Mouse (Mus musculus) embryo, embryonic 9.5 days (tissue): ENCODE data around the gene Rapgef3.

Experiments
- DNase-seq: peaks from one replicate; pipeline ENCODE4 v3.0.0-alpha.2; 2017; ENCODE audit errors: extremely low spot score

Rapgef3 gene

DNA sequence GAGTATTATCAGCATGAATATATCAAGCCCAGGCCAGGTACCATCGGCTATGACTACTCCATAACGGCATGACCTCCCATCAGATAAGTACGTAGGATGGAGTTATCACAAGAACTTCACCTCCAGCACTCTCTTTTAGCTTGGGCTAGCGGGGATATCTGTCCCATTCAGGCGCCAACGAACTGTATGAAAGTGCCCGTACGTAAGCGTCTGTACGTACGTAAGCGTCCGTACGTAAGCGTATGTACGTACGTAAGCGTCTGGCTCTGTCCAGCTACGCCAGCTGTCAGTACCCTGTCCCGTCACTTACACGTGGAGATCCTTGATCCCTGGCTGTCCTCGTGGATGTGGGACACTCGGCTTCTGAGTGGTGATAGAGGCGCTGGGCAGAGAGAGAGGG lies 21.0 kb downstream of the Rapgef3 start:
- DNase-seq, result no peak

DNA sequence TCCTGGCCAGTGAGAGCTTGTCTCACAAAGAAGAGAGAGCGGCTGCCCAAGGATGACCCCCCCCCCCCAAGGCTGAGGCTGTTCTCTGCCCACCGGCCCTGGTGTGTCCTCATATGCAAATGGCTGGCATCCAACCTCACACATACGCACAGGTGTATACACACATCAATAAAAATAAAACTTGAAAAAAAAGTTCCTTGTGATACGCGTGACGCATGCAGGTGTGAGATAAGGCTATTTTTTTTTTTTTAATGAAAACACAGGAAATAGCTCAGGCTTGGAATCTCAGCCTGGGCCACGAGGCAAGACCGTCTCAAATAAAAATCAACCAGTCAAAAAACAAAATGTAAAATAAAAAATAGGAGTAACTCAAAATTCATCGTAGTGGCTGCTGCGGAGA lies 21.5 kb downstream of the Rapgef3 start:
- no peak for DNase-seq

DNA sequence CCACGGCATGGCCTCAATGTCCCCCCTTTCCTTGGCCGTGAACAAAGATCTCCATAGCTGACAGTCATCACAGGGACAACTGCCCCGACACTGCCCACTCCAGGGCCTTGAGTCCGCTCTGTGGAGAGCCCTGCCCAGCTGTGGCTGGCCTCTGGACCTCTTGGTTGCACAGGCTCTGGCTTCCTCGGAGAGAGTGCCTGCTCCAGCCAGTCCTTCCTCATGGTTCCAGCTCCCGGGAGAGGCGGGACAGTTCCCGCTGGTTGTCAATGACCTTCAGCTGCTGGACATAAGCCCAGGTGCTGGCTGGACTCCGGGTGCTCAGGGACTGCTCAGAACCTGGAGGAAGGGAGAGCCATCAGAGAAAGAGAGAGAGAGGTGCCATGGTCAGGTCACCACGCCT lies 22.4 kb downstream of the Rapgef3 start:
- no peak for DNase-seq

- DNase-seq, result no peak
Measured at GRCm38 (mm10) chr15:97744930-97745329, 22.8 kb downstream of the Rapgef3 start.

DNA sequence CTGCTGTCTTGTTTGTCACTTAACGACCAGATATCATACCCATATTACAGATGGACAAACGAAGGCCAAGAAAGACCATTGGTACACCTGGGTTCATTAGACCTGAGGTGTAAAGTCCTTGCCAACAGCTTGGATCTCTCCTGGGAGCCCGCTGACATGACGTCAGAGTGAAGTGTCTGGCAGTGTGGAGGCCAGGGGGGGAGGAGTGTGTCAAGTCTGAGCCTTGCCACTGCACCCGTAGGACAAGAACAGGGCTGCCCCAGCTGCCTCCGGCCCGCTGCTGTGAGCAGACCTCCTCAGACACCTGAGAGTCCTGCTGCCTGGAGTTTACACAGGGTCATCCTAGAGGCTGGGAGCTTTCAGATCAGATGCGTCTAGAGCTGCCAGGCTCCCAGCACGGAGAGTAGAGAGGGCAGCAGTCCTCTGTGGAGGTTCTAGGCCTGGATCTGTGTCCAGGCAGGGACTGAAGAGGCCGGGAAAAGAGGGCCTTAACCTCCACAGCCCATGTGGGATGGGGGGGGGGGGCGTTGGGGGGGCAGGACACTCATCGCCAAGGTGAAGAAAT lies 23.7 kb downstream of the Rapgef3 start:
- no peak for DNase-seq

GRCm38 (mm10) chr15:97743210-97743609 lies 24.6 kb downstream of the Rapgef3 start:
- DNase-seq, result no peak

- no peak for DNase-seq
Measured at GRCm38 (mm10) chr15:97742600-97742999, 25.2 kb downstream of the Rapgef3 start.

GRCm38 (mm10) chr15:97742074-97742473 lies 25.7 kb downstream of the Rapgef3 start:
- no peak for DNase-seq

DNA sequence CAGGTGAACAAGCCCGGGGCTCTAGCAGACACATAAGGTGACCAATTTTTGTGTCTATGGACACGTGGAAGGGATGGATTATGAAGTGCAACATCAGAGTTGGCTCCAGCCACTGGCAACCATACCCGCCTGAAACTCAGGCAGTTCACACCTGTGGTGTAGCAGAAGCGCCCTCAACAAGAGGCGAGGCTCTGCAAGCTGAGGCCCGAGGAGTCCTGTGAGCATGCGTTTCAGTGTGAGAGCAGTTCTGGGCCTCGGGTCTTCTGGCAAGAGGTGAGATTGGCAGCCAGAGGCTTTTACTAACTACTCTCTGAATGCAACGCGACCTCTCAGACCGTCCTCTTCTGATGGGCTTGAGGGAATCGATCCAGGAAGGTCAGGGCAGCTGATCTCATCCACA lies 26.1 kb downstream of the Rapgef3 start:
- no peak for DNase-seq

GRCm38 (mm10) chr15:97740283-97740732 lies 27.5 kb downstream of the Rapgef3 start:
- DNase-seq, result no peak

DNA sequence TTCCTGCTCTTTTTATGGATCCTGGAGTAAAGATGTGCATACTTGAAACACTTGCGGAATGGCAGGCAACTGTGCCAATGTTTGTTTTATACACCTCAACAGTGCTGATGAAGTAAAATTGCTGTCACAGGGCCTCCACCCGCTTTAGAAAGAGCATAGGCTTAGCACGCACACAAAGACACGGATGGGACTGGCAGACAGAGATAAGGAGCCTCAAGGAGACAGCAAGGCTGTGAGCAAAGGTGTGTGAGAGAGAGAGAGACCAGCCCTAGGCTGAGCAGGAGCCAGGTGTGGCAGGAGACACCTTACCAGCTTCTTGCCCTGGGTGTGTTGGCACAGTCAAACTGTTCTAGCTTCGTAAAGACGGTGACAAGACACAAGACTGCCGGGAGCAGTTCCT lies 28.8 kb downstream of the Rapgef3 start:
- DNase-seq, result no peak

GRCm38 (mm10) chr15:97731988-97732387 lies 35.8 kb downstream of the Rapgef3 start:
- DNase-seq, result no peak

- no peak for DNase-seq
Measured at GRCm38 (mm10) chr15:97731111-97731510, 36.7 kb downstream of the Rapgef3 start, which contains the start of gene Endou. Gene Endou, minus strand, starts transcription at chr15:97731339.

GRCm38 (mm10) chr15:97730365-97730764 lies 37.4 kb downstream of the Rapgef3 start:
- no peak for DNase-seq

- no peak for DNase-seq
Measured at GRCm38 (mm10) chr15:97728804-97729203, 39.0 kb downstream of the Rapgef3 start.

- no peak for DNase-seq
Measured at GRCm38 (mm10) chr15:97728394-97728793, 39.4 kb downstream of the Rapgef3 start.

- no peak for DNase-seq
Measured at GRCm38 (mm10) chr15:97727520-97727919, 40.3 kb downstream of the Rapgef3 start.

GRCm38 (mm10) chr15:97727048-97727447 lies 40.7 kb downstream of the Rapgef3 start:
- no peak for DNase-seq

DNA sequence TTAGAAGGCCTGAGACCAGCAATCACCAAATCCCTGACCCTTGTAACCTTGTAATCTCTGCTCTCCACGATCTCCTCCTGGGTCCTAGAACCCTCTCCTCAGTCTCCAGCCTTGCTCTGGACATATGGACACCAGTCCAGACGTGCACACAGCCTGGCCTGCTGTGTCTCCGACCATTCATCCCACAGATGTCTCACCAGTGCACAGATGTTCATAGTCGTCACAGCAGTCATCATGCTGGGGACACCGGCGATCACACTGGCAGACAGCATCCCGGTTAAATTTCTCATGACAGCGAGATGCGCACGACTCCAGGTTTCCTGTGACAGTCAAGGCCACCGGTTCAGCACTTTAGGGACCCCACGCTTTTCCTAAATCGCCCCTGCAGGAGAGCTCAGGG lies 41.5 kb downstream of the Rapgef3 start:
- no peak for DNase-seq

GRCm38 (mm10) chr15:97725198-97725785 lies 42.5 kb downstream of the Rapgef3 start:
- DNase-seq, result no peak

DNA sequence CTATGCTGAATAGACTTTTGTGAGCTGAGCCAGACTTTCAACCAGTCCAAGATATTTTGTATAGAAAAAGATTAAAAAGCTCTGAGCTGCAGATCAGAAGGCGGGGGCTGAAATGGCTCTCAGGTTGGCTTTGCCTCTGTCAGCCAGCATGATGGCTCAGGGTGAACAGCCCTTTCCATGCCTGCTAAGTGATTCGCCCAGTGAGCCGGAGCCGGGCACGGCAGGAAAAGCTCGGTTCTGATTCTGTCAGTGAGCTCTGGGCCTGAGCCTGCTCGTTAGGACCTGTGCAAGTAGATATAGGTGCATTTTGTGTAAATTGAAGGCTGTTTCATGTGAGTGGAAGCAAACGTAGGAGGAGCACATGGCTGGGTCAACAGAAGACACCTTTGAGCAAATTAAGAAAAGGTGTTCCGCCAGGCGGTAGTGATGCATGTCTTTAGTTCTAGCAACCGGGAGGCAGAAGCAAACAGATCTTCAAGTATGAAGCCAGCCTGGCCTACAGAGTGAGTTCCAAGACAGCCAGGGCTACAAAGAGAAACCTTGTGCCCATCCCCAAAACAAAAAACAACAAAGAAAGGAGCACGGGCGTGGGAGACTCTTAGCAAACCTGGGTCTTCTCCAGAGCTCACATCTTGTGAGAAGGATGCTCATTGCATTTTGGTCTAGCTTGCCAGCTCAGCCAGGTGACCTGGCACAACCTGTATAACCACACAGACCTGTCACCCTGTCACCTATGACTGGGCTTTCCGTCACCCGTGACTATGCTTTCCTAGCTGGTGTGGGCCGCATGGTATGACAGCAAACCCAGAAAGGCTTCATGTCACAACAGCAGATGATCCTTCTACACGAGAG lies 43.2 kb downstream of the Rapgef3 start:
- DNase-seq, result no peak

GRCm38 (mm10) chr15:97723536-97724345 lies 44.0 kb downstream of the Rapgef3 start:
- DNase-seq, result no peak
